Mouse (Mus musculus) CH12F3 (cell line): ENCODE measurements around the gene Crym.

Experiments
- in situ Hi-C: fragments of 300-500 bp; cut with MboI; formaldehyde crosslinking; loops from 2 replicates; pipeline ENCODE4 v1.14.3; 2020; ENCODE audit warnings: low sequenced_read_pairs

Gene Crym

DNA sequence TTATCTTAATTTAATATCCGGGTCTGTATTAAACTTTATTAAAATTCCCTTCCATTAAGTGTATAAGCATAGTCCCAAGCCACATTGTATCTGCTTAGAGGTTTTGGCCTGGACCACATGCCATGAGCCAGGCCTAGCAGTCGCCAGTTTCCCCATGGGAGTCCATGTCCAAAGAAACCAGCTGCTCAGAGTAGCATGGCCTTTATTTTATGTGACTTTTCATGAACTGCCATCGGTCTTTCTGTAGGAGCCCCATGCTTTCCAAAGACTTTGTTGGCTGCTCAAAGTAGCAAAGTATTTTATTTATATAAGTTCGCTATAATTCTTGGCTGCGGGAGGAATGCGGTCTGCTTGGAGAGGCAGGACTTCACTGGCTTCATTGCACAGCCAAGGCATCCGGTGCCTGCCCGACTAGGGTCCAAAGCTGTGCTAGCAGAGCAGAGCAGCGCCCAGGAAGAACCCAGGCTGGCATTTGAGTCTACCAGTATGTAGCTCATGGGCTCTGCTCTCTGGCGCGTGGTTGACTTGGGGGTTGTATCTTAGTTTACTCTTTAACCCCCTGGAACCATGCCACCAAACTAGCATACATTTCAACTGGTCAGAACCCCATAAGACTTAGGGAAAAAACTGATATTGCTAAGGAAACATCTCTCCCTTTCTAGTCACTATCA, 38.2 kb downstream of the Crym start:
- in situ Hi-C loops: no loop called here

DNA sequence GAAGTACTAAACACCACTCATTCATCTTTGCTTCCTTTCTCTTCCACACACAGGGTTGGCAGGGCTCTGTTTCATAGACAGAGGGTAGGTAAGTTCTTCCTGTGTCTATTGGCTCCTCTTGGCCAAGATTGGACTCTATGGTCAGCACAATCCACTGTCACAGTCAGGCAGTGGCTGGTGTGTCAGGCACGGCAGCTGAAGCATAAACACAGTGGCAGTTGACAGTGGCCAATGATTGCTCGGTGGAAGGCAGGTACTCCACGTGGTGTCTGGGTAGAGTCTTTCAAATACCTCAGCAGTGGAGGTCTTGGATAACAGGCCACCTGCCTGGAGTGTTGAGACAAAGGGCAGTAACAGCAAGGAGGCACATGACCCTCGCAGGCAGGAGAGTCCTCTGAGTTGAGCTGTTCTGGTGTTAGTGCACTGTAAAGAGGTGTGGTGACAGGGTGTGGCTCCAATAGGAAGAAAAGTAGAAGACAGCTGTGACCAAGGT, 43.7 kb downstream of the Crym start:
- in situ Hi-C loops: no loop called here

DNA sequence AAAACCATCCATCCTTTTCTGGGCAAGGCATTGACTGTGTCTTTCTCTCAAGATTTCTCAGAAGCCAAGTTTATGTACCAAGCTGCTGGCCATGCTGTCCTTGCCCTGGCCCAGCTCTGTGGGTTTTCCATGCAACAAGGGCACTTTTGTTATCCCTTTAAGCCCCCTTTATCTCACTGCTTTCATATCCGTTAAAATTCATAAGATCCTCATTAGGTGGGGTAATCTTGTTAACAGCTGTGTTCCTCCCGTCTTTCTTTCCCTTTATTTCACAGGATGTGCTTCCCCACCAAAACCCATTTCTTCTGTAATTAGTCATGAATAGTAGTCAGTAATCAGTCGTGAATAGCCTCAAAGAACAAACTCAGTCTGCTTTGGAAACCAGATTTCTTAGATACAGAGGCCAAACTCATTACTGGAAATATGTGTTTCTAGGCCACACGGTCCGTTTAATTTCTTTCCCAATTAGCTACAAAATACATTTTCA, 44.3 kb downstream of the Crym start:
- in situ Hi-C loops: no loop called here

DNA sequence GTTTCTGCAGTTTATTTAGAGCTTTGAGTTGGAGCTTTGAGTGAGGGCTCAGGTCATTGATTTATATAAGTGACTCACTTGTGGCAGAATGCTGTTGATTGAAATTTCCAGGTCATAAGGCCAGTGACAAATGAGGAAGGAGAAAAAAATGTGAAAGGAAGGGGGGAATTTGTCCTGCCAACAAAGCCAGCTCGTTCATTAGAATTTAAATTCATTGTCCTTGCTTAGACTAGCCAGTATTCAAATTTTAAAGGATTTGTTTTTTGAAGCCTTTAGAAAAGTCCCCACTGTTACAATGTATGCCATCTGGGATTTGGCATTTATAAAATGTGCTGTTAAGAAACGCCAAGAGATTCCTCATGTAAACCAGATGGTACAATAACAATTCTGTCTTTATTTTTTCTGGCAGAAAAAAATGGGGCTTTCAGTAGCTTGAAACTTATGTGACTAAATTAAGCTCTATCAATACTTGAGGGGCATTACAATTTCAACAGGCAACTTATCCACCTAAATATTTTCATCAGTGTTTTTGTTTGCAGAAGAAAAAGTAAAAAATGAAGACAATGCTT, 45.0 kb downstream of the Crym start:
- in situ Hi-C loops: no loop called here

DNA sequence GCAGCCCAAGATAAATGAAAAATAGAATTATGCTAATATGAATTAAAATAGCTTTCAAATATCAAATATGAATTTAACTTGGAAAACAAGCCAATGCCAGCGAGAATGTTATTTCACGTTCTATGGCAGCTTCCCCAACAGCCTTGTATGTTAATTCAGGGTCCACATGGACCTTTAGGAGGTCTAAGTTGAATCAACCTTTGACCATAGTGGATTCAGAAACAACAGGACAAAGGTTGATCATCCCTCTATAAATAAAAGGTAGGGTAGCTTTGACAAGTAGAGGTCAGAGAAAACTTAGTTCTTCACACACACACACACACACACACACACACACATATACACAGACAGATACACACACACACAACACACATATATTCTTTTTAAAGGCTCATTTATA, 51.0 kb downstream of the Crym start:
- in situ Hi-C loops: no loop called here

DNA sequence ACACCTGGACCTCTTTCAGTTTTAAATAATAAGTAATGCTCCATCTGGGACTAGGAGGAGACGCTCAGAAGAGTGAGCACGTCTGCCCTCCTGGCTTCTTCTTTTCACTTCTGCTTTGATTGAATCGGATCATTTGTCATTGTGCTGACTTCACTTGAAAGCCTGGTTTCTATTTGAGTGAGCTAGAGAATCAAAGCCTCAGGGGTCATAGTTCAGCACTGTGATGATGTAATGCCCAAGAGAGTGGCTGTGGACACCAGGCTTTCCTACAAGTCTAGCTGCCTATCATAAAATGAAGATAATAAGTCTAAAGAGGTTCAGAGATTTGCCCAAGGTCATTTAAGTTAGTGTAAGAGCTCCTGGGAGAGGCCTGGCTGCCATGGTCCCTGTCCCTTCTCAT, 51.7 kb downstream of the Crym start:
- in situ Hi-C loops: no loop called here

DNA sequence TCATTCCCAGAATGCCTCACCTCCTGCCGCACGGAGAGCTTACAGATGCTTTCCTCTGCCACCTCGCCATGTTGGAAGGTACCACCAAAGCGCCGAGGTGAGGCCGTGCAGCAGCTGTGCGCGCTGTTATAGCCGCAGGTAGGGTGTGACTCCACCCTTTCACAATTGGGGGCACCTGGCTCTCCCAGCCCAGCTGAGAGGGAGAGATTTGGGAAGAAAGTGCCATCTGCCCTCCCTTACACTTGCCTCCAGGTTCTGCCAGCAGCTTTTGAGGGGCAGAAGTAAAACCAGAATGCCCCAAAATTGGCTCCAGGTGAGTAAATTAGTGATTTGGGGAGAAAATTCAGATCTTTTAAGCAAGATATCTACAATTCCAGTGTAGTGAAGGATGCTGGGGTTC, 56.7 kb downstream of the Crym start, which contains the start of gene Zp2:
TSS of gene Zp2 (minus strand) at position 101 of the 400 bp plus-strand sequence.
- in situ Hi-C loops: no loop called here

DNA sequence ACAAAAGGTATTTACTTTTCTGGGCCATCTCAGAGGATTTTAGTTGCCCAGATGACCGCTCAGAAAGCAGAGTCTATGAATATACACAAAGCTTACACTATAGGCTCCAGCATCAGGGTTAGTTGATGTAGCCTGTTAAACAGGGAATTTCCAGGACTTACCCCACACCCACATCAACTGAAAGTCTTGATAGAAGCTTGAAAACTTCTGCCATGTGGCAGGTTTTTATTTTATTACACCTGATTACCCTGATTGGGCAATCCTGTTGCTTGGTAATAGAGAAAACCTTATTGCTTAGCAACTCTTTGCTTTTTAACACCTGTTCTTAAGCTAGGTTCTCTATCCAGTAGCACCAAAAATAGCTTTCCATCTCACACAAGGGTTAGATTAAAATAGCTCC, 59.2 kb downstream of the Crym start:
- in situ Hi-C loops: no loop called here
